Mouse (Mus musculus): ENCODE data around the gene Idi1. TPM values are rescaled to one million over a fixed set of nuclear protein-coding genes. Genes with fewer than 3 reads are reported as not detected.
"Not testable (repeated sequence)": the region's sequence is repeated elsewhere in the genome, so short reads cannot be mapped to it uniquely, and the experiment has no call there.

The Idi1 gene
- total and polyA plus RNA-seq, 3 experiments = 36.2 to 253 (median 126) TPM

GRCm38 (mm10) chr13:8839111-8839510, 46.2 kb upstream of the Idi1 start:
- dilution Hi-C loops (cut with MboI; ENCODE audit: extremely low pct_ligation_motif_present, extremely low pct_unique_long_range_greater_than_20kb, low sequenced_read_pairs) = no loop called here
- peaks cover 73 to 87% of the 10 kb centered on the region in 2 experiments for H3K36me3 ChIP-seq (replicated peaks in 1 of 2; ENCODE audit: control insufficient read depth in 1 of 2, insufficient read depth in 1 of 2, low read length in 1 of 2)

GRCm38 (mm10) chr13:8839937-8840336, 45.4 kb upstream of the Idi1 start:
- H3K4me1 ChIP-seq (ENCODE audit: control insufficient read depth in 1 of 2, insufficient read depth in 2 of 2) = peaks cover 11 to 48% of the 10 kb centered on the region in 2 experiments; a peak in 3 of 4 replicates
- H3K36me3 ChIP-seq (replicated peaks in 1 of 2; ENCODE audit: control insufficient read depth in 1 of 2, insufficient read depth in 1 of 2, low read length in 1 of 2) = peaks cover 65 to 80% of the 10 kb centered on the region in 2 experiments
- H3K79me2 ChIP-seq (replicated peaks; ENCODE audit: control insufficient read depth, extremely low read depth, insufficient read depth, poor library complexity, severe bottlenecking) = peaks cover 4% of the 10 kb centered on the region; the same call in 1 of the 2 replicates
- H3K4me3 ChIP-seq (replicated peaks in 1 of 3; ENCODE audit: low read depth in 2 of 3, low read length in 2 of 3, poor library complexity in 1 of 3) = no peak overlapping the region
- no peak overlapping the region for H3K27ac ChIP-seq (ENCODE audit: insufficient read depth, low read depth)
- DNase-seq (ENCODE audit: extremely low read depth) = no peak
- in situ Hi-C loops (cut with MboI; ENCODE audit: low pct_ligation_motif_present, low pct_unique_long_range_greater_than_20kb, low sequenced_read_pairs) = no loop called here
- H3K27me3 ChIP-seq (replicated peaks) = no peaks in the 10 kb centered on the region
- H3K4me2 ChIP-seq (ENCODE audit: insufficient read depth, low read depth, poor library complexity, severe bottlenecking) = no peak overlapping the region
- TF ChIP-seq MAZ (IDR thresholded peaks at IDR 0.05; ENCODE audit: low read depth, low read length) (no peak), JUN (IDR thresholded peaks at IDR 0.05; ENCODE audit: insufficient read depth, low read depth, low read length) (no peak), JUND (conservative IDR thresholded peaks at IDR 0.05; ENCODE audit: low read depth, low read length) (no peak), USF2 (conservative IDR thresholded peaks at IDR 0.05; ENCODE audit: low read depth, low read length) (no peak), PAX5 (IDR thresholded peaks at IDR 0.05; ENCODE audit: low read length) (no peak), SMC3 (IDR thresholded peaks at IDR 0.05; ENCODE audit: low read depth, low read length) (no peak), BHLHE40 (IDR thresholded peaks at IDR 0.05; ENCODE audit: low read depth, low read length) (no peak)
- H3K9ac ChIP-seq (ENCODE audit: insufficient read depth, low read depth) = no peak overlapping the region
- H3K9me3 ChIP-seq (replicated peaks; ENCODE audit: low read length) = no peaks in the 10 kb centered on the region
- dilution Hi-C loops (cut with MboI; ENCODE audit: extremely low pct_ligation_motif_present, extremely low pct_unique_long_range_greater_than_20kb, low sequenced_read_pairs) = no loop called here

More at GRCm38 (mm10) chr13:8839111-8839510, 46.2 kb upstream of the Idi1 start:
- Histone ChIP-seq H3K27ac (ENCODE audit: insufficient read depth, low read depth) (no peak overlapping the region), H3K4me2 (ENCODE audit: insufficient read depth, low read depth, poor library complexity, severe bottlenecking) (no peak overlapping the region), H3K9me3 (replicated peaks; ENCODE audit: low read length) (no peaks in the 10 kb centered on the region), H3K4me1 (ENCODE audit: control insufficient read depth in 1 of 2, insufficient read depth in 2 of 2) (peaks cover 11 to 48% of the 10 kb centered on the region in 2 experiments; a peak in 3 of 4 replicates), H3K27me3 (replicated peaks) (no peaks in the 10 kb centered on the region), H3K4me3 (replicated peaks in 1 of 3; ENCODE audit: low read depth in 2 of 3, low read length in 2 of 3, poor library complexity in 1 of 3) (no peak overlapping the region), H3K9ac (ENCODE audit: insufficient read depth, low read depth) (no peak overlapping the region), H3K79me2 (replicated peaks; ENCODE audit: control insufficient read depth, extremely low read depth, insufficient read depth, poor library complexity, severe bottlenecking) (peaks cover 4% of the 10 kb centered on the region; the same call in 1 of the 2 replicates)
- DNase-seq (ENCODE audit: extremely low read depth) = no peak
- no peak for TF ChIP-seq POLR2A (IDR thresholded peaks at IDR 0.05; ENCODE audit: low read depth, low read length)
- TF ChIP-seq TCF12 (IDR thresholded peaks at IDR 0.05; ENCODE audit: low read depth, low read length) = no peak
- in situ Hi-C loops (cut with MboI; ENCODE audit: low pct_ligation_motif_present, low pct_unique_long_range_greater_than_20kb, low sequenced_read_pairs) = no loop called here

DNA sequence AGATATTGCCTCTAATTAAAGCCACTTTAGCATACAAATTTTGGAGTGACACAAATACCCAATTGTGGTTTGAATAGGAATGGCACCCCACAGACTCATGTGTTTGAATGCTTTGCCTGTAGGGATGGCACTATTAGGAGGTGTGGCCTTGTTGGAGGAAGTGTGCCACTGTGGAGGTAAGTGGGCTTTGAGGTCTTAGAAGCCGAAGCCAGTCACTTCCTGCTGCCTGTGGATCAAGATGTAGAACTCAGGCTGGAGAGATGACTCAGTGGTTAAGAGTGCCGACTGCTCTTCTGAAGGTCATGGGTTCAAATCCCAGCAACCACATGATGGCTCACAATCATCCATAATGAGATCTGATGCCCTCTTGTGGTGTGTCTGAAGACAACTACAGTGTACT, 44.4 kb upstream of the Idi1 start:
- no peak for TF ChIP-seq MEF2A (IDR thresholded peaks at IDR 0.05; ENCODE audit: borderline replicate concordance, low read depth, low read length)
- no peak for TF ChIP-seq POLR2AphosphoS2 (IDR thresholded peaks at IDR 0.05; ENCODE audit: low read depth, low read length)
- TF ChIP-seq USF1 (IDR thresholded peaks at IDR 0.05; ENCODE audit: low read depth, low read length) = no peak
- no peak for TF ChIP-seq TBP (conservative IDR thresholded peaks at IDR 0.05; ENCODE audit: low read depth, low read length)
- no peak for TF ChIP-seq CHD1 (IDR thresholded peaks at IDR 0.05; ENCODE audit: low read depth, low read length)
- TF ChIP-seq USF2 (conservative IDR thresholded peaks at IDR 0.05; ENCODE audit: low read depth, low read length) = no peak
- TF ChIP-seq MAX (IDR thresholded peaks at IDR 0.05; ENCODE audit: low read length) = no peak
- TF ChIP-seq EP300 (IDR thresholded peaks at IDR 0.05; ENCODE audit: low read length) = no peak
- TF ChIP-seq ZMIZ1 (IDR thresholded peaks at IDR 0.05; ENCODE audit: low read depth, low read length) = no peak
- TF ChIP-seq E2F4 (IDR thresholded peaks at IDR 0.05; ENCODE audit: insufficient replicate concordance, low read depth, low read length) = no peak
- H3K36me3 ChIP-seq (replicated peaks in 1 of 2; ENCODE audit: control insufficient read depth in 1 of 2, insufficient read depth in 1 of 2, low read length in 1 of 2) = peaks cover 62 to 77% of the 10 kb centered on the region in 2 experiments
- H3K9ac ChIP-seq (ENCODE audit: insufficient read depth, low read depth) = no peak overlapping the region
- peaks cover 4% of the 10 kb centered on the region; the same call in 1 of the 2 replicates for H3K79me2 ChIP-seq (replicated peaks; ENCODE audit: control insufficient read depth, extremely low read depth, insufficient read depth, poor library complexity, severe bottlenecking)
- DNase-seq (ENCODE audit: extremely low read depth) = no peak
- no peak overlapping the region for H3K27ac ChIP-seq (ENCODE audit: insufficient read depth, low read depth)
- H3K9me3 ChIP-seq (replicated peaks; ENCODE audit: low read length) = no peaks in the 10 kb centered on the region
- peaks cover 11 to 48% of the 10 kb centered on the region in 2 experiments; a peak in 3 of 4 replicates for H3K4me1 ChIP-seq (ENCODE audit: control insufficient read depth in 1 of 2, insufficient read depth in 2 of 2)
- H3K27me3 ChIP-seq (replicated peaks) = no peaks in the 10 kb centered on the region
- in situ Hi-C loops (cut with MboI; ENCODE audit: low pct_ligation_motif_present, low pct_unique_long_range_greater_than_20kb, low sequenced_read_pairs) (no loop called here), dilution Hi-C loops (cut with MboI; ENCODE audit: extremely low pct_ligation_motif_present, extremely low pct_unique_long_range_greater_than_20kb, low sequenced_read_pairs) (no loop called here)
- no peak overlapping the region for H3K4me3 ChIP-seq (replicated peaks in 1 of 3; ENCODE audit: low read depth in 2 of 3, low read length in 2 of 3, poor library complexity in 1 of 3)
- no peak overlapping the region for H3K4me2 ChIP-seq (ENCODE audit: insufficient read depth, low read depth, poor library complexity, severe bottlenecking)

- Histone ChIP-seq H3K4me3 (replicated peaks in 1 of 3; ENCODE audit: low read depth in 2 of 3, low read length in 2 of 3, poor library complexity in 1 of 3) (peak overlapping the region in 1 of 3 experiments; percentile 6), H3K36me3 (replicated peaks in 1 of 2; ENCODE audit: control insufficient read depth in 1 of 2, insufficient read depth in 1 of 2, low read length in 1 of 2) (peaks cover 61 to 75% of the 10 kb centered on the region in 2 experiments), H3K4me1 (ENCODE audit: control insufficient read depth in 1 of 2, insufficient read depth in 2 of 2) (peaks cover 11 to 48% of the 10 kb centered on the region in 2 experiments; a peak in 3 of 4 replicates)
- dilution Hi-C loops (cut with MboI; ENCODE audit: extremely low pct_ligation_motif_present, extremely low pct_unique_long_range_greater_than_20kb, low sequenced_read_pairs); H3K79me2 ChIP-seq (replicated peaks; ENCODE audit: control insufficient read depth, extremely low read depth, insufficient read depth, poor library complexity, severe bottlenecking); H3K9ac ChIP-seq (ENCODE audit: insufficient read depth, low read depth); H3K9me3 ChIP-seq (replicated peaks; ENCODE audit: low read length); H3K27ac ChIP-seq (ENCODE audit: insufficient read depth, low read depth); H3K4me2 ChIP-seq (ENCODE audit: insufficient read depth, low read depth, poor library complexity, severe bottlenecking); in situ Hi-C loops (cut with MboI; ENCODE audit: low pct_ligation_motif_present, low pct_unique_long_range_greater_than_20kb, low sequenced_read_pairs); H3K27me3 ChIP-seq (replicated peaks): not testable (repeated sequence)
- peak; percentile 56 for DNase-seq (ENCODE audit: extremely low read depth)
Observed at GRCm38 (mm10) chr13:8841846-8842245, 43.5 kb upstream of the Idi1 start.
